Mouse (Mus musculus) hindbrain, postnatal 0 days (tissue): ENCODE measurements at regions not wholly inside any gene's neighbourhood (a gene's known extent, or its start where the extent isn't known, plus 50 kb on each side); places are given as distances from the start of the nearest gene placed in this dataset.

Source experiments
- ATAC-seq: fragments of 200-750 bp; cut with Nextera tagmentation; 2 replicates; pipeline ENCODE4 v1.8.0; 2017; ENCODE audit warnings: mild to moderate bottlenecking, moderate TSS enrichment, moderate library complexity
- DNase-seq: peaks from one replicate; pipeline ENCODE4 v3.0.0-alpha.2; 2015; ENCODE audit warnings: low spot score
- H3K27ac ChIP-seq: fragments of 300-500 bp; sonication (generic); 2 replicates; pipeline ENCODE4 v1.5.1; 2014; ENCODE audit warnings: mild to moderate bottlenecking
- H3K27me3 ChIP-seq: fragments of 300-500 bp; sonication (generic); 2 replicates; pipeline ENCODE4 v1.6.1; 2014; ENCODE audit warnings: low read length, mixed read lengths; ENCODE audit not compliant: insufficient read depth
- H3K36me3 ChIP-seq: fragments of 300-500 bp; sonication (generic); 2 replicates; pipeline ENCODE4 v1.6.1; 2014; ENCODE audit warnings: low read length, mixed read lengths; ENCODE audit not compliant: insufficient read depth
- H3K4me1 ChIP-seq: fragments of 300-500 bp; sonication (generic); 2 replicates; pipeline ENCODE4 v1.6.1; 2014; ENCODE audit warnings: antibody characterized with exemption, low read length, mixed read lengths; ENCODE audit not compliant: insufficient read depth
- H3K4me2 ChIP-seq: fragments of 300-500 bp; sonication (generic); 2 replicates; pipeline ENCODE4 v1.6.1; 2014; ENCODE audit warnings: low read depth, mild to moderate bottlenecking, low read length, moderate library complexity, mixed read lengths
- H3K4me3 ChIP-seq: fragments of 300-500 bp; sonication (generic); 2 replicates; pipeline ENCODE4 v1.5.1; 2014; ENCODE audit warnings: low read length
- H3K9ac ChIP-seq: fragments of 300-500 bp; sonication (generic); replicated peaks from 2 replicates; pipeline ENCODE4 v1.6.1; 2014; ENCODE audit warnings: mild to moderate bottlenecking, low read length, moderate library complexity, mixed read lengths
- H3K9me3 ChIP-seq: fragments of 300-500 bp; sonication (generic); 2 replicates; pipeline ENCODE4 v1.6.1; 2016; ENCODE audit warnings: low read length, mixed read lengths
- CTCF ChIP-seq: IDR thresholded peaks from 2 replicates; pipeline ENCODE4 v1.5.1; 2016; ENCODE audit warnings: antibody characterized with exemption, control low read depth, low read depth
- WGBS: fragments of 180-500 bp; shearing (Covaris S2); extraction: QIAGEN DNeasy Blood & Tissue Kit; methylation state at CpG from one replicate; pipeline ENCODE4 v1.1.7; 2014; 5-methylcytosine and 5-hydroxymethylcytosine counted together

DNA sequence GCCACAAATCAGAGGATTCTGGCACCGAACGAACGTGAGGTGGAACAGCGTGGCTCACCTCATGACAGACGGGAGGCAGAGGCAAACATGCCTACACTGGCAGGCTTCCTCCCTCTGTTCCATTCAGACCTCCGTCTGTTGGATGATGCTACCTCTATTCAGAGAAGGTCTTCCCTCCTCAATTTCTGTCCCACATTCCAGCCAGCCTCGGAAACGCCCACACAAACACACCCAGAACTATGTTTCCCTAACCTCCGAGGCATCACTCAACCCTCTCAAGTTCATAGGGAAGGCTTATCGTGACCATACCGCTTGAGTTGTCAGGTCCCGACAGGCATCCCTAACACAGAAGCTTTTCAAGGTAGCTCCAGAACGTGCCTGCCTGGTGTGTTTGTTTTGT lies 68.3 kb upstream of the Tgif1 start:
- no peaks in the 10 kb centered on the region for H3K4me1 ChIP-seq
- ATAC-seq (no peak), DNase-seq (no peak)
- no peaks in the 10 kb centered on the region for H3K9me3 ChIP-seq
- H3K27me3 ChIP-seq, result no peaks in the 10 kb centered on the region
- H3K9ac ChIP-seq, result no peak overlapping the region
- no peak for TF ChIP-seq CTCF
- no peaks in the 10 kb centered on the region for H3K36me3 ChIP-seq
- no peak overlapping the region for H3K4me2 ChIP-seq
- 74% methylated on average over 13 of the region's 13 CpGs for WGBS
- H3K4me3 ChIP-seq, result no peak overlapping the region
- H3K27ac ChIP-seq, result no peak overlapping the region

DNA sequence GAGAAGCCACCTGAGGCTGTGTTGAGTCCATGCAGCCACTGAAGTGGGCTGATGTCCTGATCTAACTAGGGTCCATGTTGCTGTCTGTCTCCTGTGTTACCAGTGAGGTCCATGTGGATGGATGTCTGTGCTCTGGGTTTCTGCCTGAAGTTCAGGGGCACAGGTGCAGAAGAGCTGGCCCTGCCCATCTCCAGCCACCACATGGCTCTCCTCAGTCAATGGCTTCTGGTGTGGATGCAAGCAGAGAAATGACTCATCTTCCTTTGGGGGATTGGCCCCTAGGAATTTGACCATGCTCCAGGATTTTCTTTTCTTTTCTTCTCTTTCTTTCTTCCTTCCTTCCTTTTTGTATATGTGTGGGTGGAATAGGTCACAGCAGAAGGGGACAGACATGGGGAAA lies 66.8 kb upstream of the Tgif1 start:
- DNase-seq (no peak), ATAC-seq (no peak)
- TF ChIP-seq CTCF, result no peak
- Histone ChIP-seq H3K36me3 (no peaks in the 10 kb centered on the region), H3K27ac (no peak overlapping the region), H3K4me2 (no peak overlapping the region), H3K27me3 (no peaks in the 10 kb centered on the region), H3K9me3 (no peaks in the 10 kb centered on the region), H3K4me1 (no peaks in the 10 kb centered on the region), H3K9ac (no peak overlapping the region), H3K4me3 (no peak overlapping the region)

DNA sequence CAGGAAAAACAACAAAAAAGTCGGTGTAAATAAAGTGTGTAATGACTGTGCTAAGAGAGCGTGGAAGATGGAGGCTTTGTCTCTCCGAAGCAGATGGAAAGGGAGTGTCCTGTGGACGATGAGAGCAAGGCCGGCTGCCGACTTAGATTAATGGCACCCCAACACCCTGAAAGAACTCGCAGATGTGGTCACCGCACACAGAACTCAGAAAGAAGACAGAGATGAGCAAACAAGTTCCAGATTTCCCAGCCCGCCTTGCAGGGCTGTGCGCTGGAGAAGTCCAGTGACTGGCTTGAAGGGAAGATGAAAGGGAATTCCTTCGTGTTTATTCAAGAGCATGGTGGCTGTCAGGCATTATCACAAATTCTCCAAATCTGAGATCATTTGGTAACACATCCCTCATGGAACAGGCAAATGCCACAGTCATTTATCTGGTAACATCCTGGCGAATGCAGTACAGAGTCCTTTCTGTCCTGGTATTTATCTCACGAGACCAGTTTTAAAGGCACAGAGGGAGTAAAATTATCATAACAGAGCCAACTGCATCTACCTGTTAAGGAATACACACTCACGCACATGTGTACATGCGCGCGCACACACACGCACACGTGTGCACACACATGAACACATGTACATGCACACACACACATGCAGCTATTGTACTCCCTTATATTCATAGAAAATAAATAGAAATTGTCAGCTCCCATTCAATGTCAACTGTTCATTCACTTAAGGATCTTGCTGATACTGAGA lies 64.0 kb upstream of the Tgif1 start:
- Histone ChIP-seq H3K4me1 (no peaks in the 10 kb centered on the region), H3K9ac (no peak overlapping the region), H3K27me3 (no peaks in the 10 kb centered on the region), H3K36me3 (no peaks in the 10 kb centered on the region), H3K27ac (no peak overlapping the region), H3K4me3 (no peak overlapping the region), H3K9me3 (no peaks in the 10 kb centered on the region), H3K4me2 (no peak overlapping the region)
- ATAC-seq (no peak), DNase-seq (peak; percentile 8)
- WGBS, result 59% methylated on average over 19 of the region's 19 CpGs
- TF ChIP-seq CTCF, result no peak

DNA sequence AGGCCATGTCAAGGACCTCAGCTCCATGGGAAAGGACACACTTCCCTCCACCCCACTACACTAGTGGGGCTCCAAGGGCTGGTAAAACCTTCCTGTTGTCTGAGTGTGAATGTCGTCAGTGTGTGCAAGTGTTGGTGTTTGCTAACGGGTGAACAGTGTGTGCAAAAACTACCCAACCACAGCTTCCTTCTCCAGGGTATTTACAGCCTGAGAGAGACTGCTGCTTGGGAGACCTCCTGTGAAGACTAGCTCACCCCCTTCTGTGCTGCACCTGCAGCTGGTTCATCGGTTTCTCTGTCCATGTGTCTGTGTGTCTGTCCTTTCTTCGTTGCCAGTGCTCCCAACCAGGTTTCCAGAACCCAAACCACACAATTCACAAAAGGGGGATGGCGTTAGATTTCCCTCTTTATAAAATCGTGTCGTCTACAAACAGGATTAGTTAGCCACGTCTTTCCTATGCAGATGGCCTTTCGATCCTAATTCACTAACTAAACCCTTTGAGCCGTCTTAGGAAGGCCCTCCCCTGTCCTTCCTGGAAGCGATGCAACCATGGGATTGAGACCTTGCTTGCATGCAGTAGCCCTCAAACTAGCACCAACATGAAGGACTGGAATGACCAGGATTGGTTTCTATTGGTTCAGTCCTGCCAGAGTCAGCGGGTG lies 62.9 kb upstream of the Tgif1 start:
- Histone ChIP-seq H3K4me2 (no peak overlapping the region), H3K9me3 (no peaks in the 10 kb centered on the region), H3K4me1 (no peaks in the 10 kb centered on the region), H3K27ac (no peak overlapping the region), H3K4me3 (no peak overlapping the region), H3K27me3 (no peaks in the 10 kb centered on the region), H3K36me3 (no peaks in the 10 kb centered on the region), H3K9ac (no peak overlapping the region)
- no peak for TF ChIP-seq CTCF
- WGBS, result 56% methylated on average over 12 of the region's 12 CpGs
- no peak for ATAC-seq
- no peak for DNase-seq

DNA sequence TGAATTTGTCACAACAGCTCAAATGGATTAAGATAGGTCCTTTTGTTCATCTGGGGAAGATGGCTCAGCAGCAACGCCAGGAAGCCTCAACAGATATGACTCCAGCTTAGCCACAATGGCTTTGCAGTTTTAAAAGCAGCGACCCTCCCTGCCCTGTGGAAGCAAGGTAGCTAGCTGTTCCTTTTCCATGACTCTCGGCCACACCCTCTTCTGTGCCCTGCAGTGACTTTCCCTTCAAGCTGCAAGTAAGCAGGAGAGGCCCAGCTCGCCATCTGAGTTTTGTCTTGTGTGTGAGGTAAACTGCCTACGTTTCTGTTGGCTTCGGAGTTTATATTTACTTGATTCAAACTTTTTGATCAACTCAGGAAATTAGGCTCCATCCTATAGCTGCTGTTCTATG lies 62.1 kb upstream of the Tgif1 start:
- ATAC-seq, result no peak
- WGBS, result 73% methylated on average over 6 of the region's 6 CpGs
- H3K36me3 ChIP-seq, result no peaks in the 10 kb centered on the region
- no peaks in the 10 kb centered on the region for H3K4me1 ChIP-seq
- H3K4me3 ChIP-seq, result no peak overlapping the region
- no peak overlapping the region for H3K9ac ChIP-seq
- H3K4me2 ChIP-seq, result no peak overlapping the region
- no peak overlapping the region for H3K27ac ChIP-seq
- no peak for DNase-seq
- TF ChIP-seq CTCF, result no peak
- H3K9me3 ChIP-seq, result no peaks in the 10 kb centered on the region
- H3K27me3 ChIP-seq, result no peaks in the 10 kb centered on the region

DNA sequence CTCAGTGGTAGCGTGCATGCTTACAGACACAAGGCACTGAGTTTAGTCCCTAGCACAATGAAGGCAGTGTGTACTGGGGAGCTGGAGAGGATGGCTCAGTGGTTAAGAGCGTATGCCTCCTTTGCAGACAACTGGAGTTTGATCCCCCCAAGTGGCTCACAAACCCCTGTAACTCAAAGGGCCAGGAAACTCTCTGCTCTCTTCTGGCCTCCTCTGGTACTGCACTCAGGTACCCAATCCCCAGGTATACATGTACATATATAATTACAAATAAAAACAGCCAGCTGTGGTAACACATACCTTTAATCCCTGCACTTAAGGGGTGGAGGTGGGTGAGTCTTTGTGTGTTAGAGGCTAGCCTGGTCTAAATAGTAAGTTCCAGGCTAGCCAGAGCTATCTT lies 56.9 kb upstream of the Tgif1 start:
- H3K4me2 ChIP-seq, result no peak overlapping the region

DNA sequence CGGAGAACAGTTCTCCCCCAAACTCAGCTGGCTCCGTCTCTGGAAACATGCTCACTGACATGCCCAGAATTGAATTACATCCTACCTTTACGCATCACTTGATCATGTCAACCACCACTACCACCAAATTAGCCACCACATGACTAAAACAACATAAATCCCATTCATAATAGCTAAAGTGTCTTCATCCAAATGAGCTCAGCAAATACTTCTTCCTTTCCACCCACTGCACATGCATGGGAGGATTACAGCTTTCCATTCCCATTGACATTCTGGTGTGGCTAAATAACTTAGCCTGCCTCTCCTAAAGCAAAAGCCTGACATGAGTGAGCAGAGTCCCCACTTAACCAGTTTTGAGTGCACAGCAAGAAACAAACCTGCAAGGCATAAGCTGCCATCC lies 56.2 kb upstream of the Tgif1 start:
- Histone ChIP-seq H3K4me3 (no peak overlapping the region), H3K27ac (no peak overlapping the region), H3K4me1 (no peaks in the 10 kb centered on the region), H3K36me3 (no peaks in the 10 kb centered on the region), H3K9me3 (no peaks in the 10 kb centered on the region), H3K27me3 (no peaks in the 10 kb centered on the region), H3K9ac (no peak overlapping the region), H3K4me2 (no peak overlapping the region)
- WGBS, result 77% methylated on average over 3 of the region's 3 CpGs
- DNase-seq, result no peak
- no peak for ATAC-seq
- TF ChIP-seq CTCF, result no peak

More for the DNA sequence above, 56.9 kb upstream of the Tgif1 start:
- Histone ChIP-seq H3K4me3 (no peak overlapping the region), H3K9ac (no peak overlapping the region), H3K27me3 (no peaks in the 10 kb centered on the region), H3K9me3 (no peaks in the 10 kb centered on the region), H3K36me3 (no peaks in the 10 kb centered on the region), H3K4me1 (no peaks in the 10 kb centered on the region), H3K27ac (no peak overlapping the region)
- TF ChIP-seq CTCF, result peak; percentile 46
- DNase-seq (peak; percentile 15), ATAC-seq (no peak)
- WGBS, result 80% methylated on average over 2 of the region's 2 CpGs
